Mouse (Mus musculus): ENCODE results near the gene Nfrkb. TPM values are rescaled to one million over a fixed set of nuclear protein-coding genes. Genes with fewer than 3 reads are reported as not detected.

The Nfrkb gene
- total RNA-seq, 2 experiments from 2014 or later = 8.3 to 14.1 TPM

Other genes starting within 250 kb of the Nfrkb start
- gene Aplp2, start 174.4 kb upstream of the Nfrkb start, total RNA-seq (2015; ENCODE audit: low replicate concordance) = 117 and 165 TPM in 2 replicates
- 209 and 318 TPM in 2 replicates for gene Aplp2, start 174.4 kb upstream of the Nfrkb start, total RNA-seq (2017; ENCODE audit: low replicate concordance)
- gene Prdm10, start 105.7 kb upstream of the Nfrkb start, total RNA-seq (2015; ENCODE audit: low replicate concordance) = 4.2 and 9.2 TPM in 2 replicates
- gene Prdm10, start 105.7 kb upstream of the Nfrkb start, total RNA-seq (2017; ENCODE audit: low replicate concordance) = 7.1 and 17.3 TPM in 2 replicates
- not detected in 2 replicates for gene Tmem45b, start 78.3 kb downstream of the Nfrkb start, total RNA-seq (2015; ENCODE audit: low replicate concordance)
- gene Tmem45b, start 78.3 kb downstream of the Nfrkb start, total RNA-seq (2017; ENCODE audit: low replicate concordance) = not detected in 2 replicates

Data from erythroblast, adult 5-6 weeks (primary cell).